Comparison of ENCODE assay signal across 9 mouse cellular contexts in the genomic region with DNA sequence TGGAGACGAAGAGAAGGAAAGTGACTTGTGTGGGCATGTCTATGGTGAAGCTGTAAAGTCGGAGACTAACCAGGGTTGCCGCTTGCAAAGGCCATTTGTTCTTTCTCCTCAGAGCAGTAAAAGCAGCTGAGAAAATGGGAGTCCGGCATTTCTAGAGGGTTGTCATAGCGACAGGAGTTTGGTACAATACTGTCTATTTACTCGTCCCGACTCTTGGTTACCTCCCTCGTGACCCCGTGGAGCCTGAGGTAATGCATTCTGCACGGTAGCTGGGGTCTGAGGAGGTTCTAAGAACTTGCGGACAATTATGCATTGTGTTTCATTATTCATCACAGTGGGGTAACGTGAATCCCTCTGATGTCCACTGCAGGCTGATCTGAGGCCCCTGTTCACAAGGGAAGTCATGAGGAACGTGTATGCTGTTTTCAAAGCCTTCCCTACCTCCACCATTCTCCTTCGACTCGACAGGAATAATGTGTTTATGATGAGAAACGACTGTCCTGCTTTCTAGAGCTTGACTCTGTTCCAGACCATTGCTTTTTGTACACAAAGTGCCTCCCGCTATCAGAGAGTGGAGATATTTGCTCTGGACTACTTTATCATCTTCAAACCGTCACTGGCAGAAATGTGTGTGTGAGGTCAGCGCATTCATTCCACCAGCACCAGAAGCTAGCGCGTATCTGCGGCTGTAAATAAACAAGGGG. TPM values are rescaled to one million over a fixed set of nuclear protein-coding genes. Genes with fewer than 3 reads are reported as not detected.
DNase-seq lines count a peak whose midpoint lies in the region; ATAC-seq and TF ChIP-seq lines count a peak whose summit lies in the region.
"Had no signal": no experiment of that assay in that cellular context is flagged by ENCODE, and none has a peak within 500 bp of the region (broad histone marks: within the 10 kb centered on the region; RNA-seq: fewer than 3 reads in every experiment).

No protein-coding gene starts in this region.

- peak overlapping the region; percentile 54 for H3K4me2 ChIP-seq in lung, embryonic 14.5 days
- peak overlapping the region; percentile 54 for H3K4me2 ChIP-seq in forebrain, embryonic 15.5 days (replicated peaks)
- peak overlapping the region; percentile 61 for H3K4me2 ChIP-seq in hindbrain, embryonic 15.5 days

- H3K9ac ChIP-seq in lung, embryonic 14.5 days = no peak overlapping the region
- peak overlapping the region; percentile 33; the same call in 1 of the 2 replicates for H3K9ac ChIP-seq in forebrain, embryonic 15.5 days (replicated peaks)
- peak overlapping the region; percentile 11; the same call in 1 of the 2 replicates for H3K9ac ChIP-seq in hindbrain, embryonic 15.5 days

- TF ChIP-seq POLR2A in lung, adult 2 months (IDR thresholded peaks at IDR 0.05; ENCODE audit: borderline replicate concordance, extremely low read depth, low read depth, low read length) = no peak

- H3K27ac ChIP-seq in lung, embryonic 14.5 days (ENCODE audit: low read depth) = peak overlapping the region; percentile 59
- H3K27ac ChIP-seq in forebrain, embryonic 15.5 days (replicated peaks) = no peak overlapping the region
- H3K27ac ChIP-seq in hindbrain, embryonic 15.5 days (replicated peaks) = peak overlapping the region; percentile 61

- TF ChIP-seq CTCF in lung, embryonic 14.5 days (IDR thresholded peaks at IDR 0.05; ENCODE audit: low read depth) = no peak
- TF ChIP-seq CTCF in lung, adult 2 months (IDR thresholded peaks at IDR 0.05; ENCODE audit: insufficient read depth, low read length) = no peak

- peak; percentile 92 for DNase-seq in lung, embryonic 14.5 days
- DNase-seq in lung, adult 2 months = no peak
- peak; percentile 8 to 33 for DNase-seq in left cerebral cortex, postnatal 14 days (ENCODE audit: low spot score in 2 of 2)
- peak; percentile 43 for DNase-seq in testis, postnatal 10 days (ENCODE audit: low spot score)
- DNase-seq in urinary bladder, postnatal 36 days (ENCODE audit: low spot score in 2 of 2) = no peak

- 3% methylated on average over 22 of the region's 22 CpGs for whole genome bisulfite sequencing in lung, embryonic 14.5 days
- WGBS in lung, adult 2 months = 12% methylated on average over 22 of the region's 22 CpGs
- WGBS in forebrain, embryonic 15.5 days = 8% methylated on average over 22 of the region's 22 CpGs
- WGBS in hindbrain, embryonic 15.5 days = 3% methylated on average over 22 of the region's 22 CpGs

- H3K27me3 ChIP-seq in lung, embryonic 14.5 days (ENCODE audit: insufficient read depth, low read length) = no peaks in the 10 kb centered on the region
- H3K27me3 ChIP-seq in forebrain, embryonic 15.5 days = no peaks in the 10 kb centered on the region
- H3K27me3 ChIP-seq in hindbrain, embryonic 15.5 days = no peaks in the 10 kb centered on the region

- intact Hi-C loops in left cerebral cortex, postnatal 14 days (cut with DNase I) = no loop called here

- no peaks in the 10 kb centered on the region for H3K9me3 ChIP-seq in lung, embryonic 14.5 days (ENCODE audit: low read depth, low read length)
- H3K9me3 ChIP-seq in forebrain, embryonic 15.5 days = no peaks in the 10 kb centered on the region
- no peaks in the 10 kb centered on the region for H3K9me3 ChIP-seq in hindbrain, embryonic 15.5 days

- no peaks in the 10 kb centered on the region for H3K36me3 ChIP-seq in lung, embryonic 14.5 days (ENCODE audit: insufficient read depth)
- no peaks in the 10 kb centered on the region for H3K36me3 ChIP-seq in forebrain, embryonic 15.5 days
- H3K36me3 ChIP-seq in hindbrain, embryonic 15.5 days = no peaks in the 10 kb centered on the region

- ATAC-seq in lung, embryonic 14.5 days (ENCODE audit: insufficient read depth) = peak; percentile 89
- ATAC-seq in forebrain, embryonic 15.5 days (replicated peaks) = peak; percentile 84
- peak; percentile 91 for ATAC-seq in hindbrain, embryonic 15.5 days (ENCODE audit: low FRiP score, low read depth)
- ATAC-seq in megakaryocyte-erythroid progenitor cell, adult 5-6 weeks (replicated peaks; ENCODE audit: low FRiP score, low TSS enrichment, poor library complexity, severe bottlenecking) = peak; percentile 44; the same call in 1 of the 2 replicates

- H3K4me3 ChIP-seq in lung, embryonic 14.5 days (ENCODE audit: low read depth, low read length) = peak overlapping the region; percentile 11
- no peak overlapping the region for H3K4me3 ChIP-seq in lung, adult 2 months (replicated peaks; ENCODE audit: extremely low read depth, low read depth, low read length)
- peak overlapping the region; percentile 30 for H3K4me3 ChIP-seq in forebrain, embryonic 15.5 days
- peak overlapping the region; percentile 28 for H3K4me3 ChIP-seq in hindbrain, embryonic 15.5 days

- H3K4me1 ChIP-seq in lung, embryonic 14.5 days (ENCODE audit: insufficient read depth) = peaks cover 8% of the 10 kb centered on the region
- H3K4me1 ChIP-seq in lung, adult 2 months (ENCODE audit: control insufficient read depth, insufficient read depth, low read length) = peaks cover 3% of the 10 kb centered on the region; the same call in 1 of the 2 replicates
- H3K4me1 ChIP-seq in forebrain, embryonic 15.5 days = peaks cover 12% of the 10 kb centered on the region
- peaks cover 13% of the 10 kb centered on the region for H3K4me1 ChIP-seq in hindbrain, embryonic 15.5 days (replicated peaks)

RNA-seq across cellular contexts. Expression of a gene that starts 55.1 kb away (rescaled TPM):
- polyA plus RNA-seq in lung, embryonic 14.5 days (2014; fragmentation: Nextera tagmentation; extraction: Ambion mirVana) = 136 and 144 TPM in 2 replicates
- 24.3 and 36.2 TPM in 2 replicates for polyA plus RNA-seq in lung, adult 2 months (2012; rRNA removed)
- polyA plus RNA-seq in forebrain, embryonic 15.5 days (2015; fragmentation: Nextera tagmentation; extraction: Ambion mirVana) = 48.9 and 61.8 TPM in 2 replicates
- 127 and 131 TPM in 2 replicates for polyA plus RNA-seq in hindbrain, embryonic 15.5 days (2015; fragmentation: Nextera tagmentation; extraction: Ambion mirVana)
- 10 to 100 TPM; 62.8 to 67.0 TPM for total RNA-seq in left cerebral cortex, postnatal 14 days (2021)
- total RNA-seq in megakaryocyte-erythroid progenitor cell, adult 5-6 weeks (2014; fragmentation: Nextera tagmentation) = not detected in 2 replicates
- not detected in 2 replicates for total RNA-seq in megakaryocyte-erythroid progenitor cell, adult 5-6 weeks (2017)
- total RNA-seq: MEL had no signal

Comparison
In these comparisons a context has a peak if more than half of its experiments do, and no peak if none do; other contexts are left out.
1. DNase-seq: peak in lung, embryonic 14.5 days (single experiment), left cerebral cortex, postnatal 14 days (2 of 2) and testis, postnatal 10 days (single experiment); none in lung, adult 2 months (single experiment) and urinary bladder, postnatal 36 days (0 of 2).
2. Peak in every context shown above with its lines, with median percentiles within 50 percentile points of each other: ATAC-seq and H3K4me2 ChIP-seq.